Mouse (Mus musculus): ENCODE results near the gene Endod1.

DNA sequence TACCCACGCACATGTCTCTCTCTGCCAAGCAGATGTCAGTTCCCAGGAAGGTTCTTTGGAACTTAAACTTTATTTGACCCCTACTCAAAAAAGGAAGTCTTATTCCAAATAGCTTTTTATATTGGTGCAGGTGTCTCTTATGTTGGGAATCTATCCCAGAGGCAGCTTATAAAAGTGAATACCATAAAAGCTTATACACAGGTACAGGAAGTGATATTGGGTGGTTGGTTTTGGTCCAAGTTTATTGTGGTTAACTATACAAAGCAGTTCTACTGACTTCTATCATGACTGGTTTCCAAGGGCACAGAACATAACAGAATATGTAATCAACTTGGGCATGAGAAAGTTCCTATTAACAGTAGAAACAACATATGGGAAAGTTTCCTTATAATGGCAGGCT lies 20.8 kb upstream of the Endod1 start:
- TF ChIP-seq CTCF (IDR thresholded peaks at IDR 0.05; ENCODE audit: low read depth) (no peak), EP300 (IDR thresholded peaks at IDR 0.05; ENCODE audit: low read depth) (no peak)

All from heart, postnatal 0 days (tissue).